Mouse (Mus musculus) limb, embryonic 15.5 days (tissue): ENCODE measurements around the gene Slc25a20. TPM values are rescaled to one million over a fixed set of nuclear protein-coding genes. Genes with fewer than 3 reads are reported as not detected.
"Not testable (repeated sequence)": the region's sequence is repeated elsewhere in the genome, so short reads cannot be mapped to it uniquely, and the experiment has no call there.

Source experiments
- ATAC-seq: fragments of 200-750 bp; cut with Nextera tagmentation; 2 replicates; pipeline ENCODE4 v1.8.0; 2017; ENCODE audit warnings: low read depth, moderate TSS enrichment; ENCODE audit not compliant: insufficient number of reproducible peaks, low FRiP score, low TSS enrichment
- H3K27ac ChIP-seq: fragments of 300-500 bp; sonication (generic); 2 replicates; pipeline ENCODE4 v1.5.1; 2015; ENCODE audit warnings: moderate library complexity, mild to moderate bottlenecking, inconsistent platforms
- H3K27me3 ChIP-seq: fragments of 300-500 bp; sonication (generic); 2 replicates; pipeline ENCODE4 v1.6.1; 2015; ENCODE audit warnings: inconsistent platforms
- H3K36me3 ChIP-seq: fragments of 300-500 bp; sonication (generic); 2 replicates; pipeline ENCODE4 v1.6.1; 2015; ENCODE audit warnings: inconsistent platforms
- H3K4me1 ChIP-seq: fragments of 300-500 bp; sonication (generic); 2 replicates; pipeline ENCODE4 v1.6.1; 2015; ENCODE audit warnings: inconsistent platforms
- H3K4me2 ChIP-seq: fragments of 300-500 bp; sonication (generic); 2 replicates; pipeline ENCODE4 v1.6.1; 2015; ENCODE audit warnings: mild to moderate bottlenecking, inconsistent platforms
- H3K4me3 ChIP-seq: fragments of 300-500 bp; sonication (generic); 2 replicates; pipeline ENCODE4 v1.5.1; 2015; ENCODE audit warnings: mild to moderate bottlenecking, inconsistent platforms
- H3K9ac ChIP-seq: fragments of 300-500 bp; sonication (generic); 2 replicates; pipeline ENCODE4 v1.6.1; 2015; ENCODE audit warnings: inconsistent platforms
- H3K9me3 ChIP-seq: fragments of 300-500 bp; sonication (generic); 2 replicates; pipeline ENCODE4 v1.6.1; 2016; ENCODE audit warnings: inconsistent platforms
- WGBS: fragments of 180-500 bp; shearing (Covaris S2); methylation state at CpG from one replicate; pipeline ENCODE4 v1.1.7; 2015; 5-methylcytosine and 5-hydroxymethylcytosine counted together
- polyA plus RNA-seq: library from polyadenylated mRNA; unstranded; fragments of >200 nt; fragmentation: Nextera tagmentation; extraction: Ambion mirVana; gene quantifications from 2 replicates; pipeline ENCODE4 v1.2.1, GENCODE M21; 2015

The Slc25a20 gene
- polyA plus RNA-seq, 1 experiment from 2014 or later, result 37.1 TPM

- H3K9me3 ChIP-seq, result no peaks in the 10 kb centered on the region
- peak within 1 kb of the TSS; percentile 65 for H3K4me2 ChIP-seq
- H3K27me3 ChIP-seq, result no peaks in the 10 kb centered on the region
- H3K4me3 ChIP-seq, result peak within 1 kb of the TSS; percentile 98
- peak; percentile 97 for ATAC-seq
- H3K4me1 ChIP-seq, result peaks cover 13% of the 10 kb centered on the region
- WGBS, result under 1% methylated on average over 112 of the region's 112 CpGs
- peak within 1 kb of the TSS; percentile 93 for H3K27ac ChIP-seq
- H3K9ac ChIP-seq, result peak within 1 kb of the TSS; percentile 94
- H3K36me3 ChIP-seq, result no peaks in the 10 kb centered on the region
Observed at GRCm38 (mm10) chr9:108648611-108649560, 13.0 kb upstream of the Slc25a20 start, which contains the start of gene Arih2. Arih2 (minus strand) TSS chr9:108649386.

DNA sequence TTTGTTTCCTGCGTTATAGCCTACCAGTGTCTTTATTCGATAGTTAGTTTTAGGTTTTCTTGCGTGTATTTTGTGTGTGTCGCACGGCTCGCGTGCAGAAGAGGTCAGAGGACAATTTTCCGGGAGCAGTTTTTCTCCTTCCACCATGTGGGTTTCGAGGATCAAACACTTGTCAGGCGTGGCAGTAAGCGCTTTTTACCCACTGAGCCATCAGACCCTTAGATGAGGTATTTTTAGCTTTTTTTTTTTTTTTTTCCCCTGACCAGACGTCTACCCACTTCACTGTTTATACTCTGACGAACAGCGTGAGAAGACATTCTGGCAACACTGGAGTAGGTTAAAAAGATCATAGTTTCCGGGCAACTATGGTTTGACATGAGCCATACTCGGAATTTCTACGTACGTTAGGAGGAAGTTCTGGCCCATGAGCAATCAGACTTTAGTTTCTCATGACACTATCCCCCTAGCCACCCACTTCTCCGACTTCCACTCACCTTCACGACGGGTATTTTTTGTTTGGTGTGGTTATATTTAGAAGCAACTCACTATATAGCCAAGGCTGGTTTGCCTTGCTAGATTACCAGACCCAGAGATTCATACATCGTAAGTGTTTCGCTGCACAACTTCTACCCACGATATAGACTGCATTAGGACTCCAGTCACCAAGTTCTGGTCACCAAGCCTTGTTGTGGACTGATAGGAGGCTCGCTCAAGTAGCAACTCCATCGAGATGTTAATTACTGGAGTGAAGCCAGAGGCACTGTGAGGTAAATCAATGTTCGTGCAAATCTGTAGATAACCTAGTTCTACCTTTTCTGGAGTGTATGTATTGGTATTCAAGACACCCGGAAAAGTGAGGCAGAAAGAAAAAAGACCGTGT lies 12.1 kb upstream of the Slc25a20 start:
- Histone ChIP-seq H3K27ac (peak overlapping the region; percentile 93), H3K4me1 (peaks cover 13% of the 10 kb centered on the region), H3K9ac (no peak overlapping the region), H3K4me2 (peak overlapping the region; percentile 65), H3K9me3 (no peaks in the 10 kb centered on the region), H3K36me3 (no peaks in the 10 kb centered on the region), H3K27me3 (no peaks in the 10 kb centered on the region), H3K4me3 (peak overlapping the region; percentile 98)
- WGBS, result 26% methylated on average over 29 of the region's 29 CpGs
- ATAC-seq, result 0 out of 2 replicates have a peak, but pooled peaks have one; percentile 16

DNA sequence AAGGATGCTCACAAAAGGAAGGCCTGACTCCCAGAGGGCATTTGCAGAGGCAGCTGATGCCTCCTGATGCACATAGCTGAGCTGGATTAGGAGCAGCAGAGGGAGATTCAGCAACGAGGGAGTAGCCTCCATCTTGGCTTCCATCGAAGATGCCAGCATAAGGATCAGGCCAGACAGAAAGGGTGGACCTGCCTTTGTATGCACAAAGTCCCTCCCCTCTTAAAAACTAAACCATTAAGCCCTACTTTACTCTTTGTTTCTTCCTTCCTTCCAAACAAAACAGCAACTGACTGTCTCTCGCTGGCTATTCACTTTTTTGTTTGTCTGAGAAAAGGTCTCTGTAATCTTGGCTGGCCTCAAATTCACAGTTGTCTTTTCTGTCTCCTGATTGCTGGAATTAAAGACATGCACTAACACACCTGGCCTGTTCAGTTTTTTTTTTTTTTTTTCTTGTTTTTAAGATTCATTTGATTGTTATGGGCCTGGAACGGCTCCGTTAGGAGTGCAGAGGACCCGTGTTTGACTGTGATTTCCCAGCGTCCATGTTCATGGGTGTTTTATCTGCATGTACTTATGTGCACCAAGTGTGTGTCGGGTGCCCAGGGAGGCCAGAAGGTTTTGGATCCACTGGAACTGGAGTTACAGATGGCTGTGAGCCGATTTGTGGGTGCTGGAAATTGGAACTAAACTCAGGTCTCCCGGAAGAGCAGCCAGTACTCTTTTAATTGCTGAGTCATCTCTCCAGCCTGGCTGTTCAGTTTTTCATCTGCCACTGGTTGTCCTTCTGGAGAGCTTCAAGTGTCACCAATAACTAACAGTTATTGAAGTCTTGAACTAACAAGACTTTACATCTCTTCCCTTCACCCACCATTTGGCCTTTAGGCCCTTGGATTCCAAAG lies 7.1 kb upstream of the Slc25a20 start:
- Histone ChIP-seq H3K4me2 (no peak overlapping the region), H3K4me3 (no peak overlapping the region), H3K9me3 (no peaks in the 10 kb centered on the region), H3K4me1 (peaks cover 5% of the 10 kb centered on the region), H3K27me3 (no peaks in the 10 kb centered on the region), H3K27ac (no peak overlapping the region), H3K9ac (no peak overlapping the region), H3K36me3 (no peaks in the 10 kb centered on the region)
- no peak for ATAC-seq
- 78% methylated on average over 10 of the region's 10 CpGs for WGBS

DNA sequence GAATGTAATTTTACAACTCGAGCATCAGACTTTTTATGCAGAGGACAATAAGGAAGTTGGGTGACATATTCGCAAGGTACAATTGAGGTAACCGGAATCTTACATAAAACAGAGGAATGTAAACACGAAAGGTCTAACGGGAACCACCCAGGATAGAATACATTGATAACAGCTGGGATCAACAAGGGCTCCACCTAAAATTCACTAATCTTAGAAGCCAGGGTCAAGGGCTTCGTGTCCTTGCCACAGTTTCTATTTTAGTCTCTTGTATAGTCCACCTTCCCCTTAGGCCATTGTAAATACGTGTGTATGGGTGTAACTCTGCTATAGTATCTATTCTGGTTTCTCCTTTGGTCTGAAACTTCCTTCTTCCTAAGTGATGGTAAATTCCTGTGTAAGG lies 6.0 kb upstream of the Slc25a20 start:
- 67% methylated on average over 7 of the region's 7 CpGs for WGBS
- not testable (repeated sequence) for H3K27ac ChIP-seq, H3K27me3 ChIP-seq, H3K9ac ChIP-seq, H3K4me3 ChIP-seq, H3K36me3 ChIP-seq, H3K4me2 ChIP-seq, H3K9me3 ChIP-seq, H3K4me1 ChIP-seq, ATAC-seq

DNA sequence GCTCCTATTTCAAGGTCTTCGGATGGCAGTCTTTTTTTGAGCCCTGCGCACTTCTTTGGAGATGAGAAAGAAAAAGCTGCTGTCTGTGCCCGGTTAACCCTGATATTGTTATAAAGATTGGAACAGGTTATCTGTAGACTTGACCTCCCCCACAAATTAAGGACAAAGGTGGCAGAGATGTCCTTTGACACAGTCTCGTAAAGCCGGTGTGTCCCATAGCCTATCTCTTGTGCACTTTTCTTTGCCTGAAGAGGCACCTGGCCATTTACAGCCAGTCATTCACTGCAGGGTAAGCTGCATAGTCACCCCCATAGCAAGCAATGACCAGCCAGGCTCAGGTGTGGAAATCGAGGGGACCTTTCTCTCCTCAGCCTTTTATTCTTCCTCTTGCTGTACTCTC lies 772 bp downstream of the Slc25a20 start:
- Histone ChIP-seq H3K9me3 (no peaks in the 10 kb centered on the region), H3K9ac (peak overlapping the region; percentile 62), H3K36me3 (no peaks in the 10 kb centered on the region), H3K27ac (no peak overlapping the region), H3K27me3 (no peaks in the 10 kb centered on the region), H3K4me3 (peak overlapping the region; percentile 65), H3K4me1 (peaks cover 11% of the 10 kb centered on the region), H3K4me2 (peak overlapping the region; percentile 75)
- 43% methylated on average over 6 of the region's 6 CpGs for WGBS
- ATAC-seq, result no peak

GRCm38 (mm10) chr9:108669875-108670274 lies 8.0 kb downstream of the Slc25a20 start:
- Histone ChIP-seq H3K27me3 (no peaks in the 10 kb centered on the region), H3K4me2 (no peak overlapping the region), H3K4me3 (no peak overlapping the region), H3K36me3 (peaks cover 41% of the 10 kb centered on the region), H3K4me1 (no peaks in the 10 kb centered on the region), H3K9ac (no peak overlapping the region), H3K9me3 (no peaks in the 10 kb centered on the region), H3K27ac (no peak overlapping the region)
- 55% methylated on average over 8 of the region's 8 CpGs for WGBS
- no peak for ATAC-seq

GRCm38 (mm10) chr9:108673151-108673550 lies 11.3 kb downstream of the Slc25a20 start:
- no peaks in the 10 kb centered on the region for H3K4me1 ChIP-seq
- ATAC-seq, result no peak
- H3K4me3 ChIP-seq, result no peak overlapping the region
- no peak overlapping the region for H3K9ac ChIP-seq
- WGBS, result 58% methylated on average over 2 of the region's 2 CpGs
- H3K27me3 ChIP-seq, result no peaks in the 10 kb centered on the region
- no peaks in the 10 kb centered on the region for H3K9me3 ChIP-seq
- H3K36me3 ChIP-seq, result peaks cover 43% of the 10 kb centered on the region
- H3K4me2 ChIP-seq, result no peak overlapping the region
- no peak overlapping the region for H3K27ac ChIP-seq

DNA sequence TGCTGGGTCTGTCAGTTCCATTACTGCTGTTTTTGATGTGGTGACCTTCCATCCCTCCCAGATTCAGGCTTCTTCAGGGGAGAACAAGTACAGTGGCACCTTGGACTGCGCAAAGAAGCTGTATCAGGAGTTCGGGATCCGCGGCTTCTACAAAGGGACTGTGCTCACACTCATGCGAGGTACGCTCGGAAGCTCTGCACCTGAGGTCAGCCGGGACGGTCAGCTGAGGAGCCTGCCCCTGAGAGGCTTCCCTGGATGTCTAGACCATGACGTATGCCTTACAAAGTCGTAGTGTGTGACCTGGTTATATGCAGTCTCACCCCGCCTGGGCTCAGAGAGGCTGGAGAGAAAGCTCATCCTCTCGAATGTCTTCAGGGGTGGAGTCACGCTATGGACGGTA lies 18.1 kb downstream of the Slc25a20 start:
- Histone ChIP-seq H3K4me2 (no peak overlapping the region), H3K27ac (no peak overlapping the region), H3K4me1 (no peaks in the 10 kb centered on the region), H3K9me3 (no peaks in the 10 kb centered on the region), H3K27me3 (no peaks in the 10 kb centered on the region), H3K36me3 (peaks cover 43% of the 10 kb centered on the region), H3K4me3 (no peak overlapping the region), H3K9ac (no peak overlapping the region)
- ATAC-seq, result no peak
- 89% methylated on average over 15 of the region's 15 CpGs for WGBS

DNA sequence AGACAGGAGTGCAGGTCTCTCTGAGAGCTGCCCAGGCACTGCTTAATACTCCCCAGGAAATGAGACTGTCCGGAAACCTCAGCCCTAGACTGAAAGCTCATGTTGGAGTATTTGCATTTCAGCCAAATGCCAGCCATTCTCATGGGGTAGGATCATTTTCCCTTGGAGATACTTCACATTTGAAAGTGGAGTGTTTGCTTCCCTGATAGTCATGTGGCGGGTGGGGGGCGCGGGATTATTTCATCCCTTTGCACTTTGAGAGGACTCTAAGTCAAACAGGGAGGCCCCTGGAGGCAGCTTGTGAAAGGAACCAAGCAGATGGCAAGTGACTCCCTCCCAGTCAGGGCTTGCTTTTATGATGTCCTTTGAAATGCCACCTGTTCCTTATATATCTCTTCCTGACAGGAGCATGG lies 24.6 kb downstream of the Slc25a20 start:
- no peak overlapping the region for H3K4me2 ChIP-seq
- H3K9ac ChIP-seq, result no peak overlapping the region
- no peak for ATAC-seq
- 24% methylated on average over 4 of the region's 4 CpGs for WGBS
- H3K27me3 ChIP-seq, result no peaks in the 10 kb centered on the region
- no peak overlapping the region for H3K27ac ChIP-seq
- H3K4me1 ChIP-seq, result peaks cover 2% of the 10 kb centered on the region
- no peaks in the 10 kb centered on the region for H3K9me3 ChIP-seq
- no peak overlapping the region for H3K4me3 ChIP-seq
- peaks cover 19% of the 10 kb centered on the region for H3K36me3 ChIP-seq

DNA sequence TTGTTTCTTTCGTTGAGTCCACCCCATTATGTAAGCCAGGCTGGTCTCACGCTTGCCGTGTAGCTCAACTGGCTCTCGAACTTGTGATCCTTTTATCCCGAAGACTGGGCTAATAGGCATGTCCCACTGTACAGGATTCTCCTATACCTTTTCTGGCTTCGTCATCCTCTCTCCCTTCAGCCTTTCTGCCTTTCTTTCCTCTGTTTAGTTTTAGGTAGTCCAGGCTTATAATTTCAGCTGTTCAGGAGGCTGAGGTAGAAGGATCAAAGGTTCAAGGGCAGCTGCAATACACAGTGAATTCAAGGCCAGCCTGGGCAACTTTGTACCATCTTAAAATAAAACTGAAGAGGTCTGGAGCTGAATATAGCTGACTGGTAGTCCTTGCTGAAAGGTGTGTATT lies 25.3 kb downstream of the Slc25a20 start:
- no peak overlapping the region for H3K27ac ChIP-seq
- H3K4me1 ChIP-seq, result peaks cover 6% of the 10 kb centered on the region
- no peaks in the 10 kb centered on the region for H3K9me3 ChIP-seq
- H3K4me2 ChIP-seq, result no peak overlapping the region
- H3K36me3 ChIP-seq, result peaks cover 16% of the 10 kb centered on the region
- H3K9ac ChIP-seq, result no peak overlapping the region
- H3K4me3 ChIP-seq, result no peak overlapping the region
- no peaks in the 10 kb centered on the region for H3K27me3 ChIP-seq
- no peak for ATAC-seq
- WGBS, result 79% methylated on average over 6 of the region's 6 CpGs

DNA sequence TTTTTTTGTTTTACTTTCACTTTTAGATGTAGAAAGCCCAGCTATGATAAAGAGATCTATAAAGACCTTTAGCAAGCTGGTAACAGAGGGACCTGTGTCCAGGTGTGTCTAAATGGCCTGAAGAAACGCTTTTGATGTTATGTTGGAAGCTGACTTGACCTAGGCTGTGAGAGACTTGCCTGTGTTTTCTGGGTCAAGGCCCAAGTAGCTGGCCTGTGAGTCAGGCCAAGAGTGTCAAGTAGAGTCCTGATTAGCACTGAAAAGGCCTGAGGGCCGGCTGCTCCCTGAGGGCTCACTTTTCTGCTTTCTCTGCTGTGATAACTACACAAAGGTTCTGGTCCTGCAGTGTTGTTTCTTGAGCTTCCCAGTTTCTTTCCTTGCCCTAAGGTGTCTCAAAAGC lies 25.8 kb downstream of the Slc25a20 start:
- Histone ChIP-seq H3K9ac (no peak overlapping the region), H3K4me1 (peaks cover 7% of the 10 kb centered on the region), H3K27me3 (no peaks in the 10 kb centered on the region), H3K9me3 (no peaks in the 10 kb centered on the region), H3K27ac (no peak overlapping the region), H3K4me2 (no peak overlapping the region), H3K4me3 (no peak overlapping the region), H3K36me3 (peaks cover 11% of the 10 kb centered on the region; the same call in 1 of the 2 replicates)
- WGBS, result 72% methylated on average over 2 of the region's 2 CpGs
- ATAC-seq, result no peak
